Mouse (Mus musculus): ENCODE results near the gene Prkab2. TPM values are rescaled to one million over a fixed set of nuclear protein-coding genes. Genes with fewer than 3 reads are reported as not detected.
A peak's percentile ranks its signal among the peaks of the same experiment; 100 is the strongest.

Prkab2 gene
- total RNA-seq (2017) = 13.5 and 22.8 TPM in 2 replicates

DNA sequence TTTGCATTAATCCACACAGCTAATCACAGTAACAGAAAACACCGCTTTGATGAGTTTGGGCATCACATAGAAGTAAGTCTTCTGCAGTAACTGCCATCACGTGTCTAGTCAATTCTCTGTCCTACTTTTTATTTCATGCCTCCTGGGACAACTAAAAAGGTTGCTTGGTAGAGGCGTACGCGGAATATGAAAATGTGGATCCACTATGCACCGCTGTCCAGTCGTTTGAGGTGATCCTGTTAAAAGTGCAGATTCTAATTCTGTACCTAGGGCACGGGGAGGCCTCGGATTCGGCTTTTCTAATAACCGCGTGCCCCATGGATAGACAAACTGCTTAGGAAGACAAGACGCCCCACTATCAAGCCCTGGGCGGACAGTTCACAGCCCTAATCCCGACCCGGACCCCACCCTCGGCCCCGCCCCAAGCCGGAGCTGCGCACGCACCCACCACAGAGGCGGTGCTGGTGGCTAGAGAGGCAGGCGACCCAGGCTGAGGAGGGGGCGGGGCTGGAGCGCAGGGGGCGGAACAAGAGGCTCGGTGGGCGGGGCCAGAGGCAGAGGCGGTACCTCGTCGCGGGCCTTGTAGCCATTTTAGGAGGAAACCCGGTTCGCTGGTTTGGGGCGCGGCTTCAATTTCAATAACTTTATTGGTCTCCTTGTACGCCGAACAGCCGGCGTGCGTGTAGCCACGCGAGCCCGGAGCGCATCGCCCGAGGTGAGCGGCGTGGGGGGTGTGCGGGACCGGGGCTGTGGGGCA is at the start of gene Prkab2:
TSS of gene Prkab2 (plus strand) at position 539 of the 757 bp plus-strand sequence.
- peak; percentile 97 for ATAC-seq (ENCODE audit: extremely low read depth, insufficient number of reproducible peaks, low FRiP score, poor library complexity, severe bottlenecking)

DNA sequence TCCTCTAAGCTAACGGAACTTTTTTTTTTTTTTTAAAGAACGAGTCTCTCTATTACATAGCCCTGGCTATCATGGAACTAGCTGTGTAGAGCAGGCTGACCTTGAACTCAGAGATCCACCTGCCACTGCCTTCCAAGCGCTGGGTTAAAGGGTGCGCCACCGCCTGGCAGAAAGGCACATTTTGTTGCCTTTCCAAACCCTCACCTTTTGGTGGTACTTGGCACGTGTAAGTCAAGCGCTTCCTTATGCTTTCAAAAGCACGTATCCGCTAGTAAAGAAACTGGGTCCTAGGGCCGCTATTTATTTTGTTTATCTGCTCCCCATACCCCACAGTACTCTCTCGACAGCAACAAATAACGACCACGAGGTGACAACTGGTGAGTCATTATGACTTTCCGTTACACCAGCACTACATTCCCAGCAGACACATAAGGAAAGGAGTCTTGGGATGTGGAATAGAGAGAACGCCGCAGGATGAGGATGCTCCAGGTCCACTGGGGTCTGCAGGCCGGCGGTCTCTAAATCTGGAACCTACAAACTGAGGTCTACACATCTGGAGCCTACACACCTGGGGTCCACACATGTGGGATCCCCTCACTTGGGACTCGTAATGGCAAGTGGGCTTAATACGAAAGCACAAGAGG is 48.7 kb upstream of the Prkab2 start:
- peak; percentile 64 for ATAC-seq (ENCODE audit: extremely low read depth, insufficient number of reproducible peaks, low FRiP score, poor library complexity, severe bottlenecking)

DNA sequence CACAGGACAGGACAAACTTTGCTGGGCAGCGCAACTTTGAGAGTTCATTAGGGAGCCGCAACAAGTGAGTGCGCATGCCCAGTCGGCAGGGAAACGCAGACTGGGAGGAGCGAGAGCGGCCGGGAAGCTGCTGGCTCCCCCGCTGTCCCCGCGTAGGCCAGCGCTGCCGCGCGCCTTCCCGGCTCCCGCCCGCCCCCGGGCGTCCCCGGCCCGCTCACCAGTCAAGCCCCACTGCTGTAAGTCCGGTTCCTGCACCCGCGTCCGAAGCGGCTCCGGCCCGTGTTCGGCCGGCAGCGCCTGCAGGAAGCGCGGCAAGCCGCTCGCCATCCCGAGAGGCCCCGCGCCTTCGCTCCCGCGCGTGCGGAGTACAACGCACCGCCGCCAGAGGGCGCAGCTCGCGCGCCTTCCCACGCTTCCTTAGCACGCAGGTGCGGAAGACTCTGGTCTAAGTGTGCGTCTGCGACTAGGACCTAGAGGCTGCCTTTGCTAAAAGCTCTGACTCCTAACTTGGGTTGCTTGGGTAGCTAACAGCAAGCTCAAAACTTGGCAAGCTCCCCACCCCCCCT is 48.1 kb upstream of the Prkab2 start, which contains the start of gene Chd1l:
TSS of gene Chd1l (minus strand) at position 359 of the 566 bp plus-strand sequence.
- peak; percentile 84 for ATAC-seq (ENCODE audit: extremely low read depth, insufficient number of reproducible peaks, low FRiP score, poor library complexity, severe bottlenecking)

DNA sequence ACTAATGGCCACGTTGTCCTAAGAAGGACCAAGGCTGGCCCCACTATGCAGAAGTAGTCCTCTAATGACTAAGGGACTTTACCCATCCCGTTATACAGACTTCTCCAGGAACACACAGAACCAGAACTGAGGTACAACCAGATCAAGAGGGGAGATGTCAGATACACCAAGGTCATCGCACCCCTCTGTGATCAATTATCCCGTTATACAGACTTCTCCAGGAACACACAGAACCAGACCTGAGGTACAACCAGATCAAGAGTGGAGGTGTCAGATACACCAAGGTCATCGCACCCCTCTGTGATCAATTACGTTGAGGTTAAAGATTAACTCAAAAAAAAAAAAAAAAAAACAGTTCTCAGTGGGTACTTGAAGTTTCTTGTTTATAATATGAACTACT is 47.0 kb upstream of the Prkab2 start:
- ATAC-seq (ENCODE audit: extremely low read depth, insufficient number of reproducible peaks, low FRiP score, poor library complexity, severe bottlenecking) = no peak

DNA sequence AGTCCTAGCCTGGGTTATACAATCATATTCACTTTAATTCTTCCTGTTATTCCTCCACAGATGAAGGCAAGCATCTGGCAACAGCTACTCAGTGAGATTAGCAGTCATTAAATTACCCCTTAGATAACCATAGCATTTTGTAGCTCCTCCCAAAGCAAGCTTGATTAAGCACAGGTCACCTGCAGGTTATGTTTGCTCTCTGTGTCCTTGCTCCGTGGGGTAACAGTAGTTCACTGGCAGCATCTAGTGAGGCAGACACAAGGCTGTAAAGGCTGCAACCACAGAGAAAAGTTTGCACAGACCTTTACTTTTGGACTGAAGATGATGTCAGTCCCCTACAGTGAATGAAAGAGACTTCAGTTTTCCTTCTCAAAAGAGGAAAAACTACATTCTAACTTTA is 42.8 kb upstream of the Prkab2 start:
- ATAC-seq (ENCODE audit: extremely low read depth, insufficient number of reproducible peaks, low FRiP score, poor library complexity, severe bottlenecking) = no peak

DNA sequence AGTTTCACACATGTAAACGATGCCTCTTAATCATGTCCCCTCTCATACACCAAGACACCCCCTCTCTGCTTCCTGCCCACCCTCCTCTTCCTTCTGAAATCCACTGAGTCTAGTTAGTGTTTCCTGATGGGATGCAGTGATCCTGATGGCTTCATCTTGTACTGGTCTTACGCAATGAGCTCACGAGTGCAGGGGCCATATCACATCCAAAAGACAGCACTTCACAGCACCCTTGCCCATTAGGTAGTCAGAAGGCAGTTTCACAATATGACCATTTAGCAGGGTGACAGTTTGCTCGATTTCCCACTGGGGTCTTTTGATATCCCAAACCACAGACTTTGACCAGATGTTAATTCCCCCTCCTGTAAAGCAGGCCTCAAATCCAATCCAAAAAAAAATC is 42.1 kb upstream of the Prkab2 start:
- no peak for ATAC-seq (ENCODE audit: extremely low read depth, insufficient number of reproducible peaks, low FRiP score, poor library complexity, severe bottlenecking)

DNA sequence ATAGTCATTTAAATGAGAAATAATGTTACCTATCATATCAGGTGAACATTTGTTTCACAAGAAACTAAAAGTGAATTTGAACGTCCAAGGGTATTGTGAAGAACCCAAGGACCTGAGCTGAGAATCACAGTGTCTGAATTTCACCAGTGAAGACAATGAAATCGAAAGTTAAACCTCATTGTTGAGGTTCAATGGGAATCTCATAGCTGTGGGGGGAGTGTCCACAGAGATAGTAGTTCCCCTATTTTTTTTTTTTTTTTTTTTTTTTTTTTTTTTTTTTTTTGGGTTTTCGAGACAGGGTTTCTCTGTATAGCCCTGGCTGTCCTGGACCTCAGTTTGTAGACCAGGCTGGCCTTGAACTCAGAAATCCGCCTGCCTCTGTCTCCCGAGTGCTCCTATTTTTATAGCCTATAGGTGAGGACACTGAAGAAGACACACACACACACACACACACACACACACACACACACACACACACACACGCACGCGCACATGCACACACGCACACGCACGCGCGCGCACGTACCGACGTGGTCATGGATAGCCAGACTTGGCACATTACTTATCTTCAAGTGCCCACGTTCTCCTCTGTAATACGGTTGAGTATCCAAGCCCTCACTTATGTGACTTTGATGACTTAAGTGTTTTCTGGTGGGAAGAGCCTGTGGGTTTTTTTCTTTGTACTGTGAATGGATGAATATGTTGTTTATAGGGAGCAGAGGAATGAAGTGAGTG is 40.7 kb upstream of the Prkab2 start:
- ATAC-seq (ENCODE audit: extremely low read depth, insufficient number of reproducible peaks, low FRiP score, poor library complexity, severe bottlenecking) = no peak

DNA sequence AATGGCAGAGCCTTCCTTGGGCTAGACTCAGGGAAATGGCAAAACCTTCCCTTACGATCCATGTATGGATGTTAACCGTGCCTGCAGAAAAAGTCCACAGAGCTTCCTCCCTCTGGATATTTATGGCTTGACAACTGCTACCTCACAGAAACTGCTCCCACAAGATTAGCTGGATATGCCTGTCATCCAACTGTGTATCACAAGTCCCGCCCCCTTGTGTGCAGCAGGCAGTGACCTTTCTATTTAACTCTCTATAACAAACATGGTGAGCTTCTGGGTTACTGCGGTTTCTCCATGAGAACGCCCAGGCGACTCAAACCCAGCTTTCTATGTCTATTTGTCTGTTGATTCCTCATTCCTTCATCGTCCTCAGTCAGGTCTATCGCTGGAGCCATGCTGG is 40.1 kb upstream of the Prkab2 start:
- no peak for ATAC-seq (ENCODE audit: extremely low read depth, insufficient number of reproducible peaks, low FRiP score, poor library complexity, severe bottlenecking)

DNA sequence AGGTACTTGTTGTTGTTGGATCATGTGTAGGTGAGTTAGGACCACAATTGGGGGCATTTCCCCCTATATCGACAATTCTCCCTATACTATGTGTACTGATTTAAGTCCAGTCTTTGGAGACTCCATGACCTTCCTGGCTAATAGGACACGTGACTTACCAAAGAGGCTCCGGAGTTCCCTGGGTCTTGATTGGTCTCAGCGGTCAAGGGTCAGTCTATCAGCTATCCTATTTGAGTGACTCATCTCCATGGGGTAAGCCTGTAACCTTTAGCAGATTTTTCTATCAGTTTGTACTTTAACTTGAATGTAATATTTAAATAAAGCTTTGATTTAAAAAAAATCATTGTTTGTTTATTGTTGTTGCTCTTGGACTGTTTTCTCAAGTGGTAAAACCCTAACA is 37.3 kb upstream of the Prkab2 start:
- no peak for ATAC-seq (ENCODE audit: extremely low read depth, insufficient number of reproducible peaks, low FRiP score, poor library complexity, severe bottlenecking)

DNA sequence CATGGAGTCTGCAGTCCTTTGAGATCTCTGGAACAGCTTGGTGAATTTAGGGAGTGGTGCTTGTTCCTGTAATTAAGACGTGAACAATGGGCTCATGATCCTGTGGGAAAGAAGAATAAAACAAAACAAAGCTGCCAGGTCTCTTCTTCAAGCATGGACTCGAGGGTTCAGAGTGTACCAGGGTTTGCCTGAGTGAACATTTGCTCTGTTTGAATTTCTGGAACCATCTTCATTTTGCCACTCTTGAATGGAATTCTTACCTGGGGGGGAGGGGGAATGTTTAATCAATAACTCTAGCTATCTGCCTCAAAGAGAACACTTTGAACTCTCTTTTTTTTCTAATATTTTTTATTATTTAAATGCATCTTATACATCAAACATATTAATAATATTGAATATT is 33.4 kb upstream of the Prkab2 start:
- no peak for ATAC-seq (ENCODE audit: extremely low read depth, insufficient number of reproducible peaks, low FRiP score, poor library complexity, severe bottlenecking)

DNA sequence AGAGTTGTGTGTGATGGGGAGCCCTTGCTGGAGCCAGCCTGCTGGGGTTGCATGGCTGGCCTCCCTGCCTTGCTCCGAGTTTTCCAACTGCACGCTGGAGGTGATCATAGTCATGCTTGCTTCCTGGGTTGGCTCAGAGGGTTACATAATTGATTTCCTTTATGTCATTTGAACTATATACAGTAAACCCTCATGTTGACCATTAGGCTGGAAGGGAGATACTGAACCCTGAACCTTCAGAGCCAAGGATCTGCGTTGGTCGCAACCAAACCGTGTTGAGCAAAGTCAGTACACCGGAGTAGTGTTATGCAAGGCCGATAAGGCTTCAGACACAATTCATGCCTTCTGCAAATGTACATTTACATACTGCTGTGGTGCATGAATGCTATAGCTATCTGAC is 30.1 kb upstream of the Prkab2 start:
- no peak for ATAC-seq (ENCODE audit: extremely low read depth, insufficient number of reproducible peaks, low FRiP score, poor library complexity, severe bottlenecking)

DNA sequence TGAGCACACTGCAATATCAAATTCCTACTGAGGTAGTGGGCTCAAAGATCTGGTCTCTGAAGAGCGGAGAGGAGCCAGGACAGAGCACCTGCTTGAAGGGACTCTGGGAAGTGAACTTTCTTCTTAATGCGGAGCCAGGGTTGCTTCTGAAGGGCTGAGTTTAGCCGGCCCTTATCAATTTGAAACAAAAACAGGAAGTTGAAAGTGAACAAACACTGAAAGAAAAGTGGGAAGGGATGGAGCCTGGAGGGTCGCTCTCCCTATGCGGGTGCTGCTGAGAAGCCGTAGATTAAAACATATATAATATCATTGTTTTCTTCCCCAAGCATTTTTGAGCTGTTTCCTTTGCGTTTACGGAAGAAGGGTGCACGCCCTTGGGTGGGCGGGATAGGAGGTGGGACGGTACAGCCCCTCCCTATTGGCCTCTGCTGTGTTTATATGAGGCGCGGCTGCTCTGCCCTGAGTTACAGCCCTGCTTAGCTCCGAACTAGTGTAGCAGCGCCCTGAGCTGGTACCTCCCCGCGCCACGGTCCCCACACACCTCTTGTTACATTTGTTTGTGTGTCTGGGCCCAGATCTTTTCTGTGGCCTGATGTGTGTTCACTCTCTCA is 29.5 kb upstream of the Prkab2 start, which contains the start of gene Fmo5:
TSS of gene Fmo5 (plus strand) at position 414 of the 611 bp plus-strand sequence.
- ATAC-seq (ENCODE audit: extremely low read depth, insufficient number of reproducible peaks, low FRiP score, poor library complexity, severe bottlenecking) = peak; percentile 90

DNA sequence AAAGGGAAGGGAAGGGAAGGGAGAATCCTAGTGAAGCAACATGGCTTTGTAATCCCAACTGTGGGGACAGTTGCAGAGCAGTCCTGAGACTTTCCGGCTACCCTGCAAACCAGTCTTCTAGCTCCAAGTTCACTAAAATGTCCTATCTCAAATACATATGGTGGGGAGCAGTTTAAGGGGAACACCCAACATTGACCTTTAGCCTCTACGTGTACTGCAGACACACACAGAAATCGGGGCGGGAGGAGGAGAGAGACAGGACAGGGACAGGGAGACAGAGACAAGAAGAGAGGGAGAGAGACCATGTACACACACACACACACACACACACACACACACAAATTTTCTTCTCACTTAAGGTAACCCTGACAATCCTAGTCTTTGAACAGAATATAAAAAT is 28.1 kb upstream of the Prkab2 start:
- ATAC-seq (ENCODE audit: extremely low read depth, insufficient number of reproducible peaks, low FRiP score, poor library complexity, severe bottlenecking) = no peak

DNA sequence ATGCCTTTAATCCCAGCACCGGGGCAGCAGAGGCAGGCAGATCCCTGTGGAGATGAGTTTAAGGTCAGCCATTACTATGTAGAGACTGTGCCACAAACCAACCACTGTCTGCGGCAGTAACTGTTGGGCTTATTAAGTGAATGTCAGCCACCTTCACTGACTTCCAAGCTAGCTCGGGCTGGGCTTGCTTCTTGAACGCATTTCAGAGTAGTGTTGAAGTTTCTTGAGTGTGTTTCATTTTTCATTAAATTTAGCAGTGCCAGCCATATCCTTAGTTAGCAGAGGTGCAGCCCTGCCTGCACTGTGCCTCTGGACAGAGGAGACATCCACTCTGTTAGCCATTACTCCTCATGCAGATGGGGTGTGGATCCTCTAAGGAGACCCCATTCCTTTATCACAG is 27.2 kb upstream of the Prkab2 start:
- ATAC-seq (ENCODE audit: extremely low read depth, insufficient number of reproducible peaks, low FRiP score, poor library complexity, severe bottlenecking) = no peak

DNA sequence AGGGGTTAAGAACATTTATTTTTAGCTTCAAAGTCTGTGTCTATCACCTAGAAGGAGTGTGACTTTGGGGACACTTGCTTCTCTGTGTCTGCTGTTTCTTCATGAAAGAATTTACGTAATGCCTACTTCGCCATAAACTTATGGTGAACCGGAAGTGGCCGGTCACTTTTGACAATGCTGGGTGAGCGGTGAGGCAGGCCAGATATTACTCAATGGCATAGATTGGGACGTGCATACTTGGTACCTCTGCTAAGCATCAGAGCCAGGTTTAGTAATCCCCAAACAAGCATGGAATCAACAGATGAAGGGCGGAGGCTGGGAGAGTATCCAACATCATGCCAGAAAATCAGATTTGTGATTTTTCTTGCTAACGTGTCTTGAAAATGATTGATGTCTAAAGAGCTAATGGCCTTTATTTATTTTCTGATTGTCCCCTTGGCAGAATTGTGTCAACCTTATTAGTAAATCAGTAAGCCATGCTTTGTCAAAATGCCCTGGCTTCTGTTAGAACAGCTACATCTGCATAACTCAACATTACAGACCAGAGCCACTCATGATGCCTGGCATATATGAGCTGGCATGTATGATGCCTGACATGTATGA is 26.6 kb upstream of the Prkab2 start:
- ATAC-seq (ENCODE audit: extremely low read depth, insufficient number of reproducible peaks, low FRiP score, poor library complexity, severe bottlenecking) = peak; percentile 37; the same call in 1 of the 2 replicates

DNA sequence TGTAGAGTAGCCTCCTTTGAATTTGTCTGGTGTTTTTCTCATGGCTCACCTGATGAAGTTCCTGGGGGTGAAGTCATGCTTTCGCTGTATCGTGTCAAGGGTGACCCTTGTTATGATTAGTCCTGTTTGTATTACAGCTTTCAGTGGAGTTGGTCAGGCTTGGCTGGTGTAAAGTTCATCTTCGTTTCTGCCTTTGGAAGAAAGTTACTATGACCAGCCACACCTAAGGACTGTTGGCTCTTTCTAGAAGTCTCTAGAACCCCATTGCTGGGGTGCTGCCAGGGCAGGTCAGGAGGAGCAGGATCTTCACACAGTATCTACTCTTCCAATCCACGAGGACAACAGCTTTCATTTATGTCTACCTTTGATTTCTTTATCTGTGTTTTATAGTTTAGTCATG is 24.5 kb upstream of the Prkab2 start:
- no peak for ATAC-seq (ENCODE audit: extremely low read depth, insufficient number of reproducible peaks, low FRiP score, poor library complexity, severe bottlenecking)

DNA sequence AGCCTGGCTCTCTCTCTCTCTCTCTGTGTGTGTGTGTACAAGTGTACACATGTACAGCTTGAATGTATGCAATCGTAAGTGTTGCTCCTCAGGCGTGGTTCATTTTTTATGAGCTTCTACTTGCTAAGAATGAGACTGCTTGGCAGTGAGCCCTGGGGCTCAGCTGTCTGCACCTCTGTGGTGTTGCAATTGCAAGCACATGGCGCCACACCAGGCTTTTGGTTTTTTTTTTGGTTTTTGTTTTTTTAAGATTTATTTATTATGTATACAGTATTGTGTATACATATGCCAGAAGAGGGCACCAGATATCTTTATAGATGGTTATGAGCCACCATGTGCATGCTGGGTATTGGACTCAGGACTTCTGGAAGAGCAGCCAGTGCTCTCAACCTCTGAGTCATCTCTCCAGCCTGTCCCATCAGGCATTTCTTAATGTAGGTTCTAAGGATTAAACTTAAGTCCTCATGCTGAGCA is 23.7 kb upstream of the Prkab2 start:
- ATAC-seq (ENCODE audit: extremely low read depth, insufficient number of reproducible peaks, low FRiP score, poor library complexity, severe bottlenecking) = no peak

DNA sequence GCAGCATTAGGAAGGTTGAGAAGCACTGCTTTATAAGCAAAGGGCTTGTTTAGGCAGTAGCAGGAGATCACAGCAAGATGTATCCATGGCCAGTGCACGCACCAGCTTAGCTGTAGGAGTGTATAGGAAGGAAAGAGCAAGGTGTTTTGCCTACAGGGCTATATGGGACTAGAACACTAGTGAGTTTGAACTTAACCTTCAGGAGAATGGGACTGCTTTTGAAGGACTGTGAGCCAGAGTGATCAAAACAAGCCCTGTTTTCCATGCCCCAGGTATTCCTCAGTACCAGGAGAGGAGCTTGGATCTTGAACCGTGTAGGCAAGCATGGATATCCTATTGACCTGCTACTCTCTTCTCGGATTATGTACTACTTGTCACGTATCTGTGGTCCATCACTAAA is 16.6 kb upstream of the Prkab2 start:
- ATAC-seq (ENCODE audit: extremely low read depth, insufficient number of reproducible peaks, low FRiP score, poor library complexity, severe bottlenecking) = no peak

DNA sequence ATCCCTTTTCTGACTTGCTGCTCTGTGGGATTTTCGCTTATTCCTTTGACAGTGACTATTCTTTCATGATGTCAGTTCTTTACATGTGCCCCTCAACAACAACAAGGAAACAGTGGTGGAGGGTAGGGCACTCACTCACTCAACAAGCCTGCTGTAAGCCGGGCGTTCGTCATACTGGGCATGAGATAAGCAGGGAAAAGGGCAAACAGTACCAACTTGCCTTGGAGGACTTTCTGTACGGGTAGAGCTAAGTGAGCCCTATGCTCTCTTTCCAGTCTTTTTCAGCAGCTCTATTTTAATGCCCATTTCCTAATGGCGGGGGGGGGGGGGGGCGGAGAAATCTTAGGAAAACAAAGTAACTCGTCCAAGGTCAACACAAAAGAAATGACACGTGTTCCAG is 16.0 kb upstream of the Prkab2 start:
- ATAC-seq (ENCODE audit: extremely low read depth, insufficient number of reproducible peaks, low FRiP score, poor library complexity, severe bottlenecking) = no peak
